Mouse (Mus musculus): ENCODE results near the gene Kif17. TPM values are rescaled to one million over a fixed set of nuclear protein-coding genes. Genes with fewer than 3 reads are reported as not detected.

Gene Kif17
- polyA plus RNA-seq, 1 experiment from 2014 or later, result 1.9 TPM

- ATAC-seq (ENCODE audit: insufficient read depth, low FRiP score), result peak; percentile 4; the same call in 1 of the 2 replicates
- peak overlapping the region; percentile 89 for H3K27ac ChIP-seq (ENCODE audit: low read length)
- under 1% methylated on average over 36 of the region's 36 CpGs for WGBS
Observed at GRCm38 (mm10) chr4:138217441-138217840, 32.8 kb upstream of the Kif17 start.

DNA sequence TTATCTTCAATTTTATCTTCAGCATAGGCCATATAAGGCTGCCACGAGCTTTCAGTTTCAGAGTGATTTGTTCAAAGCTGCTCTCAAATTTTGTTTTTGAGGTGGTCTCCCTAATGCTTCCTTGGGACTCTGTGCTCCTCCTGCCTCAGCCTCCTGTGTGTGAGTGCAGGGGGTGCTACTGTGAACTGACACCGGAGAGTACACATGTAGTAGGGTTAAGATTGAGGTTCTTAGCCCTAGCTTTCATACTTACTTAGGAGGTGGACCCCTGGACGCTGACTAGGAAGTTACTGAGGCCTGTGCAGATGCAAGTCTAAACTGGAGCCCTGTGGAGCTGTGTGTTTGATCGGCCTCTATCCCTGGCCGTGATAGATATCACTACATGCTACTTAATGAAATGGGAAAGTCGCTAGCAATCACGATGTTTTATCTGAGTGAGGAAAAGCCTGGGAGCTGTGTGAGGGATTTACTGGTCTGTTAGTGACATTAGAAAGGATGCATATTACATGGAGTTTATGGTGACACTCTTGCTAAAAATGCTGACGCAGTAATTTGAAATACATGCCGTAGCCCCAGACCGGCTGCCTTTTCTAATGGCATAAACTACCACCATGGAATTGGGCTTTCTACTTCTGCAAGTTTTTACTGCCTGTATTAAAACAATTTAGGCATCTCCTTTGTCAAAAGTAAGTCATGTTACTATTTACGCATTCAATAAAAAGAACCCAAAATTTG lies 32.1 kb upstream of the Kif17 start:
- H3K36me3 ChIP-seq (ENCODE audit: control insufficient read depth, insufficient read depth, low read length), result peaks cover 2% of the 10 kb centered on the region; the same call in 1 of the 2 replicates
- H3K4me2 ChIP-seq (ENCODE audit: low read depth, low read length), result peak overlapping the region; percentile 63
- H3K9ac ChIP-seq (ENCODE audit: low read length), result peak overlapping the region; percentile 98
- WGBS, result 70% methylated on average over 11 of the region's 11 CpGs
- no peaks in the 10 kb centered on the region for H3K27me3 ChIP-seq (ENCODE audit: control insufficient read depth, insufficient read depth, low read length)
- H3K4me1 ChIP-seq (ENCODE audit: control insufficient read depth, insufficient read depth, low read length), result peaks cover 29% of the 10 kb centered on the region
- peak overlapping the region; percentile 92 for H3K4me3 ChIP-seq (replicated peaks; ENCODE audit: low read length)
- peak overlapping the region; percentile 89 for H3K27ac ChIP-seq (ENCODE audit: low read length)
- no peak for ATAC-seq (ENCODE audit: insufficient read depth, low FRiP score)
- H3K9me3 ChIP-seq (replicated peaks; ENCODE audit: control insufficient read depth, low read length), result no peaks in the 10 kb centered on the region

More at GRCm38 (mm10) chr4:138217441-138217840, 32.8 kb upstream of the Kif17 start:
- peak overlapping the region; percentile 63 for H3K4me2 ChIP-seq (ENCODE audit: low read depth, low read length)
- H3K27me3 ChIP-seq (ENCODE audit: control insufficient read depth, insufficient read depth, low read length), result no peaks in the 10 kb centered on the region
- peaks cover 29% of the 10 kb centered on the region for H3K4me1 ChIP-seq (ENCODE audit: control insufficient read depth, insufficient read depth, low read length)
- no peaks in the 10 kb centered on the region for H3K36me3 ChIP-seq (ENCODE audit: control insufficient read depth, insufficient read depth, low read length)
- no peaks in the 10 kb centered on the region for H3K9me3 ChIP-seq (replicated peaks; ENCODE audit: control insufficient read depth, low read length)
- peak overlapping the region; percentile 98 for H3K9ac ChIP-seq (ENCODE audit: low read length)
- peak overlapping the region; percentile 92 for H3K4me3 ChIP-seq (replicated peaks; ENCODE audit: low read length)

GRCm38 (mm10) chr4:138219331-138219730 lies 30.9 kb upstream of the Kif17 start:
- H3K27me3 ChIP-seq (ENCODE audit: control insufficient read depth, insufficient read depth, low read length), result no peaks in the 10 kb centered on the region
- ATAC-seq (ENCODE audit: insufficient read depth, low FRiP score), result no peak
- peaks cover 29% of the 10 kb centered on the region for H3K4me1 ChIP-seq (ENCODE audit: control insufficient read depth, insufficient read depth, low read length)
- H3K4me3 ChIP-seq (replicated peaks; ENCODE audit: low read length), result no peak overlapping the region
- H3K36me3 ChIP-seq (ENCODE audit: control insufficient read depth, insufficient read depth, low read length), result peaks cover 13% of the 10 kb centered on the region; the same call in 1 of the 2 replicates
- H3K9me3 ChIP-seq (replicated peaks; ENCODE audit: control insufficient read depth, low read length), result no peaks in the 10 kb centered on the region
- no peak overlapping the region for H3K9ac ChIP-seq (ENCODE audit: low read length)
- no peak overlapping the region for H3K27ac ChIP-seq (ENCODE audit: low read length)
- H3K4me2 ChIP-seq (ENCODE audit: low read depth, low read length), result no peak overlapping the region
- 68% methylated on average over 5 of the region's 5 CpGs for WGBS

DNA sequence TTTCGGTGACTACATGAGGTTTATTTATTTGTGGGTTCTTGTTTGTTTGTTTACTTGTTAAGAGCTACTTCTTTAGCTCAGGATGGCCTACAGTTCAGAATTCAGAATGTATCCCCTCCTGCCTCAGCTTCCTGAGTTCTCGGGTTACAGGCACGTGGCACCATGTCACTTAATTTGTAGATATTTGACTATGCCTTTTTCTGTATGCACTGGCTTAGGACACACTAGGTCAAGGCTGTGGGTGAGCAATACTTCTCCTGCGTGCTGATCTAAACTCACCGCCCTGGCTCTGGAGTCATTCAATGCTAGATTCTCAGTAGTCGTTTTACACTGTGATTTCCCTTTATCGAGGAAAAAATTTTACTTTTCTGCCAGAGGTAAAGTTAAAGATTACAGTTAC lies 29.5 kb upstream of the Kif17 start:
- H3K9ac ChIP-seq (ENCODE audit: low read length), result no peak overlapping the region
- no peaks in the 10 kb centered on the region for H3K9me3 ChIP-seq (replicated peaks; ENCODE audit: control insufficient read depth, low read length)
- no peak overlapping the region for H3K4me3 ChIP-seq (replicated peaks; ENCODE audit: low read length)
- H3K4me1 ChIP-seq (ENCODE audit: control insufficient read depth, insufficient read depth, low read length), result peaks cover 25% of the 10 kb centered on the region
- peaks cover 13% of the 10 kb centered on the region; the same call in 1 of the 2 replicates for H3K36me3 ChIP-seq (ENCODE audit: control insufficient read depth, insufficient read depth, low read length)
- no peak overlapping the region for H3K4me2 ChIP-seq (ENCODE audit: low read depth, low read length)
- WGBS, result 76% methylated on average over 7 of the region's 7 CpGs
- ATAC-seq (ENCODE audit: insufficient read depth, low FRiP score), result no peak
- no peak overlapping the region for H3K27ac ChIP-seq (ENCODE audit: low read length)
- H3K27me3 ChIP-seq (ENCODE audit: control insufficient read depth, insufficient read depth, low read length), result no peaks in the 10 kb centered on the region

GRCm38 (mm10) chr4:138221406-138221805 lies 28.8 kb upstream of the Kif17 start:
- no peak for ATAC-seq (ENCODE audit: insufficient read depth, low FRiP score)
- H3K4me1 ChIP-seq (ENCODE audit: control insufficient read depth, insufficient read depth, low read length), result peaks cover 24% of the 10 kb centered on the region
- no peak overlapping the region for H3K4me3 ChIP-seq (replicated peaks; ENCODE audit: low read length)
- H3K27ac ChIP-seq (ENCODE audit: low read length), result no peak overlapping the region
- no peak overlapping the region for H3K4me2 ChIP-seq (ENCODE audit: low read depth, low read length)
- H3K9me3 ChIP-seq (replicated peaks; ENCODE audit: control insufficient read depth, low read length), result no peaks in the 10 kb centered on the region
- no peaks in the 10 kb centered on the region for H3K27me3 ChIP-seq (ENCODE audit: control insufficient read depth, insufficient read depth, low read length)
- H3K9ac ChIP-seq (ENCODE audit: low read length), result no peak overlapping the region
- H3K36me3 ChIP-seq (ENCODE audit: control insufficient read depth, insufficient read depth, low read length), result peaks cover 20% of the 10 kb centered on the region; the same call in 1 of the 2 replicates
- 76% methylated on average over 5 of the region's 5 CpGs for WGBS

DNA sequence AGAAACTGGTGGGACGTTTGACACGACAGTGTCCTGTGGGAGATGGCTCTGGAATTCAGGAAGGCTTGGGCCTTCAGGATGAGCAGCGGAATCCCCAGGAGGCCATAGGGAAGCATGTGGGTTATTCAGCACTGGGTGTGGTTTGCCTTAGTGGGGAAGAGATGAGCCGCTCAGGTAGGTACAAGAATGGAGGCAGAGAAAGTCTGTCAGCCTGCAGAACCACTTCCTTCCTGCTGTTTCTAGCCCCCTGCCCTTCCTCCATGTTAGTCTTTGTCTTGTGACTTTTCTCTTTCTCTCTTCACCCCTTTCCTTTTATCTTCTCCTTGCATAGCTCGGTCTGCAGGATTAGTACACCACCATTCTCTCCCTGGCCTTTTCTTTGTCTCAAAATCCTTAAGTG lies 27.8 kb upstream of the Kif17 start:
- no peak for ATAC-seq (ENCODE audit: insufficient read depth, low FRiP score)
- Histone ChIP-seq H3K4me3 (replicated peaks; ENCODE audit: low read length) (no peak overlapping the region), H3K4me2 (ENCODE audit: low read depth, low read length) (no peak overlapping the region), H3K9ac (ENCODE audit: low read length) (no peak overlapping the region), H3K27me3 (ENCODE audit: control insufficient read depth, insufficient read depth, low read length) (no peaks in the 10 kb centered on the region), H3K4me1 (ENCODE audit: control insufficient read depth, insufficient read depth, low read length) (peaks cover 24% of the 10 kb centered on the region), H3K9me3 (replicated peaks; ENCODE audit: control insufficient read depth, low read length) (no peaks in the 10 kb centered on the region), H3K36me3 (ENCODE audit: control insufficient read depth, insufficient read depth, low read length) (peaks cover 21% of the 10 kb centered on the region; the same call in 1 of the 2 replicates), H3K27ac (ENCODE audit: low read length) (no peak overlapping the region)
- 71% methylated on average over 5 of the region's 5 CpGs for WGBS

- 76% methylated on average over 10 of the region's 10 CpGs for WGBS
- Histone ChIP-seq H3K9ac (ENCODE audit: low read length) (no peak overlapping the region), H3K27me3 (ENCODE audit: control insufficient read depth, insufficient read depth, low read length) (no peaks in the 10 kb centered on the region), H3K27ac (ENCODE audit: low read length) (no peak overlapping the region), H3K36me3 (ENCODE audit: control insufficient read depth, insufficient read depth, low read length) (peaks cover 24% of the 10 kb centered on the region), H3K4me3 (replicated peaks; ENCODE audit: low read length) (no peak overlapping the region), H3K9me3 (replicated peaks; ENCODE audit: control insufficient read depth, low read length) (no peaks in the 10 kb centered on the region), H3K4me1 (ENCODE audit: control insufficient read depth, insufficient read depth, low read length) (peaks cover 14% of the 10 kb centered on the region), H3K4me2 (ENCODE audit: low read depth, low read length) (no peak overlapping the region)
- no peak for ATAC-seq (ENCODE audit: insufficient read depth, low FRiP score)
Observed at GRCm38 (mm10) chr4:138223623-138224022, 26.6 kb upstream of the Kif17 start.

DNA sequence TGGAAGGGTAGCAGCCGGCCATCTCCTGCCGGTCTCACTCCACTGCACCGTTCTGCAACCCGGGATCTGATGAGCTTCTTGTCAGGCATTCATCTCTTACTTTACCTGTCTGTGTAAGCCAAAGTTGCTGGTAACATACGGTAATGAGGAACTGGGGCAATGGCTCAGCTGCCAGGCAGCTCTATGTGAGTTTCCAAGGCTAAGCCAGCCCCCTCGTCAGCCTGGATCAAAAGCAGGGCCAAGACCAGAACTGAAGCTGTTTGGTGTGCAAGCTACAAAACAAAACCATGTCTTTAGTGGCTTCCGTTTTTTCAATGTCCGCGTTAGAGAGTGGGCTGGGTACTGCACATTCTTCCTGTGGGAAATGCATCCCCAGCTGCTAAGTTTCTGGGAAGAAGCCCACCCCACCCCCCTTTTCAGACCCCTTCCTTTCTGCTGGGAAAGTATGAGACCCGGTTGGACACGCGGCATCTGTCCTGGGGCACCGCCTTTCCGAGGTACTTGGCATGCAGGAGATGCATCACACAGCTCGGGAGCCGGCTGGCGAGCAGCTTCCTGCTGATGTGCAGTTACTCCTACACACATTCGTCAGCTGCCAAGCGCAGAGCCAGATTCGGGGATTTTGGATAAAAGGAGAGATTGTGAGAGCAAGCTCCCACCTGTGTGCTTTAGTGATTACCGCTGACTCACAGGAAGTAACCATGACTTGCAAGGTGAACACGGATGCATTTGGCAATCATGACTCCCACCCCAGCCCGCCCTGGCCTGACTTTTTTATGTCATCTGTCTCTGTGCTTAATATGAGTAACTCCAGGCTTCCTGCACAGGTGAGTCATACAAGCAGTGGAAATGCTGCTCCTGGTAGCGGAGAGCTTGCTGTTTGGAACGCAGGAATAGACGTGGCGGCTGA lies 3.2 kb upstream of the Kif17 start:
- no peaks in the 10 kb centered on the region for H3K9me3 ChIP-seq (replicated peaks; ENCODE audit: control insufficient read depth, low read length)
- no peak for ATAC-seq (ENCODE audit: insufficient read depth, low FRiP score)
- WGBS, result 57% methylated on average over 27 of the region's 27 CpGs
- H3K4me3 ChIP-seq (replicated peaks; ENCODE audit: low read length), result no peak overlapping the region
- H3K36me3 ChIP-seq (ENCODE audit: control insufficient read depth, insufficient read depth, low read length), result peaks cover 23% of the 10 kb centered on the region
- no peak overlapping the region for H3K27ac ChIP-seq (ENCODE audit: low read length)
- peaks cover 19% of the 10 kb centered on the region for H3K4me1 ChIP-seq (ENCODE audit: control insufficient read depth, insufficient read depth, low read length)
- H3K9ac ChIP-seq (ENCODE audit: low read length), result no peak overlapping the region
- H3K27me3 ChIP-seq (ENCODE audit: control insufficient read depth, insufficient read depth, low read length), result peaks cover 10% of the 10 kb centered on the region
- no peak overlapping the region for H3K4me2 ChIP-seq (ENCODE audit: low read depth, low read length)

- Histone ChIP-seq H3K4me2 (ENCODE audit: low read depth, low read length) (peak overlapping the region; percentile 44), H3K9me3 (replicated peaks; ENCODE audit: control insufficient read depth, low read length) (no peaks in the 10 kb centered on the region), H3K4me1 (ENCODE audit: control insufficient read depth, insufficient read depth, low read length) (peaks cover 19% of the 10 kb centered on the region), H3K9ac (ENCODE audit: low read length) (0 out of 2 replicates have a peak overlapping the region, but pooled peaks have one; percentile 30), H3K27me3 (ENCODE audit: control insufficient read depth, insufficient read depth, low read length) (peaks cover 10% of the 10 kb centered on the region), H3K36me3 (ENCODE audit: control insufficient read depth, insufficient read depth, low read length) (no peaks in the 10 kb centered on the region), H3K4me3 (replicated peaks; ENCODE audit: low read length) (peak overlapping the region; percentile 19), H3K27ac (ENCODE audit: low read length) (no peak overlapping the region)
- 2% methylated on average over 14 of the region's 14 CpGs for WGBS
- no peak for ATAC-seq (ENCODE audit: insufficient read depth, low FRiP score)
Observed at GRCm38 (mm10) chr4:138251819-138252218, 1.6 kb downstream of the Kif17 start.
